Mouse (Mus musculus) kidney, adult 2 months (tissue): ENCODE measurements around the gene Lmx1a.

Experiments
- CTCF ChIP-seq: fragments of 200-500 bp; conservative IDR thresholded peaks from 2 replicates; pipeline ENCODE4 v1.5.1; 2011; ENCODE audit warnings: low read depth, mild to moderate bottlenecking, control low read depth, low read length, moderate library complexity, mixed read lengths; ENCODE audit not compliant: insufficient read depth, insufficient read length
- POLR2A ChIP-seq: fragments of 200-500 bp; IDR thresholded peaks from one replicate; pipeline ENCODE4 v1.6.1; 2011; ENCODE audit warnings: low read depth, low read length, control low read depth

DNA sequence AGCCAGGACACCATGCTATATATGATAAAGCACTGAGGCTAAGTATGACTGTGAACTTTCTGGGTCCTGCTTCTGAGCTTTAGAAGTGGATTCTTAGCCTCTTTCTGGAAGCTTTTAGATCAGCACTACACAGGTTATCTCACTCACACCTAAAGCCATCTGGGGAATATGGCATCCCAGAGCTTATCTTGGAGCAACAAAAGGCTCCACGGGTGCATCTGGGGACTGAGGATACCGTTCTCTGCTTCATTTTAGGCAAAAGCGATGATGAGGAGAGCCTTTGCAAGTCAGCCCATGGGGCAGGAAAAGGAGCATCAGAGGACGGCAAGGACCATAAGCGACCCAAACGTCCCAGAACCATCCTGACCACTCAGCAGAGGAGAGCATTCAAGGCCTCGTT is 141.3 kb downstream of the Lmx1a start:
- TF ChIP-seq CTCF (no peak), POLR2A (no peak)
